Mouse (Mus musculus) olfactory bulb, adult 2 months (tissue): Measurements from ENCODE around the gene Ikbip. TPM values are rescaled to one million over a fixed set of nuclear protein-coding genes. Genes with fewer than 3 reads are reported as not detected.

Experiments
- H3K27ac ChIP-seq: fragments of 200-500 bp; 2 replicates; pipeline ENCODE4 v1.5.1; 2012; ENCODE audit warnings: low read depth, low read length; ENCODE audit not compliant: insufficient read depth
- H3K4me1 ChIP-seq: fragments of 200-500 bp; 2 replicates; pipeline ENCODE4 v1.6.1; 2012; ENCODE audit warnings: low read length; ENCODE audit not compliant: control insufficient read depth, insufficient read depth
- H3K4me3 ChIP-seq: fragments of 200-500 bp; 2 replicates; pipeline ENCODE4 v1.5.1; 2012; ENCODE audit warnings: mild to moderate bottlenecking, low read depth, low read length, moderate library complexity; ENCODE audit not compliant: insufficient read depth
- CTCF ChIP-seq: fragments of 200-500 bp; IDR thresholded peaks from 2 replicates; pipeline ENCODE4 v1.5.1; 2012; ENCODE audit warnings: low read depth, mild to moderate bottlenecking, low read length, moderate library complexity; ENCODE audit not compliant: insufficient read depth
- POLR2A ChIP-seq: fragments of 200-500 bp; IDR thresholded peaks from 2 replicates; pipeline ENCODE4 v1.6.1; 2012; ENCODE audit warnings: mild to moderate bottlenecking, low read depth, low read length, moderate library complexity; ENCODE audit not compliant: insufficient read depth
- WGBS: fragments of 180-500 bp; shearing (Covaris S2); methylation state at CpG from one replicate; pipeline ENCODE4 v1.1.7; 2018; 5-methylcytosine and 5-hydroxymethylcytosine counted together
- polyA plus RNA-seq: library from polyadenylated mRNA; stranded (reverse); fragments of >200 nt; gene quantifications from 2 replicates; pipeline ENCODE4 v1.2.4, GENCODE M21; 2012; ENCODE audit warnings: low replicate concordance; ENCODE audit not compliant: missing spikeins, insufficient read depth, insufficient read length

The Ikbip gene
- polyA plus RNA-seq, 1 experiment, result not detected

DNA sequence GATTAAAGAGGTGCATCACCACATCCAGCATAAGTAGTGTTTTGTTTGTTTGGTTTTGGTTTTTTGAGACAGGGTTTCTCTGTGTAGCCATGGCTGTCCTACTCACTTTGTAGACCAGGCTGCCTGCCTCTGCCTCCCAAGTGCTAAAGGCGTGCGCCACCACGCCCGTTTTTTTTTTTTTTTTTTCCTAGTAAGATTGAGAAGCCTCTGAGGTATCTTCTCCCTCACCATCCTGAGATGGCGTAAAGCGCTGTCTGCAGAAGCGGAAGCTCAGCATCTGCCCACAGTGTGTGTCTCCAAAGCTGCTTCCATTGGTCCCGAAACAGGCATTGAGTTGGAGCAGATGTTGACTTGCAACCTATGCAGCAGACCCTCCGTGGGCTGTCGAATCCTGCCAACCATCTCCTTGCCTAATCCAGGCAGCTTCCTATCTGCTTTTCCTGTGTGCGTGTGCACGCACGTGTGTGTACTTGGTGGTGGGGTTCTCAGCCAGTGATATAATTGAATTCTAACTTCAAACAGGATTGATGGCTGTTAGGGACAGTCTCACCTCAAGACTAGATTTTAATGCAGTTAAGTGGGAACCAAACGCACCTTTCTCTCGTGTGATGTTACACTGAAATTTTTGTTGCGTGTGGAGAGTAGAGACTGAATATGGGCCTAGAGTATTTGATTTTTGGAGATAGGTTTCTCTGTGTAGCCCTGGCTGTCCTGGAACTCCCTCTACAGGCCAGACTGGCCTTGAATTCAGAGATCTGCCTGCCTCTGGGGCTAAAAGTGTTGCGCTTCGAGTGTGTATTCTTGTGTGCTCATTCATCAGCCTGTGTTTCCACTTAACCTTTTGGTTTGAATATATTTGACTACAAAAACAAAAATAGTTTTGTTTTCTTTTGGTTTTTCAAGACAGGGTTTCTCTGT is 60.8 kb downstream of the Ikbip start:
- H3K27ac ChIP-seq, result no peak overlapping the region
- TF ChIP-seq CTCF (no peak), POLR2A (no peak)
- H3K4me1 ChIP-seq, result no peaks in the 10 kb centered on the region
- H3K4me3 ChIP-seq, result no peak overlapping the region
- WGBS, result 82% methylated on average over 18 of the region's 18 CpGs

DNA sequence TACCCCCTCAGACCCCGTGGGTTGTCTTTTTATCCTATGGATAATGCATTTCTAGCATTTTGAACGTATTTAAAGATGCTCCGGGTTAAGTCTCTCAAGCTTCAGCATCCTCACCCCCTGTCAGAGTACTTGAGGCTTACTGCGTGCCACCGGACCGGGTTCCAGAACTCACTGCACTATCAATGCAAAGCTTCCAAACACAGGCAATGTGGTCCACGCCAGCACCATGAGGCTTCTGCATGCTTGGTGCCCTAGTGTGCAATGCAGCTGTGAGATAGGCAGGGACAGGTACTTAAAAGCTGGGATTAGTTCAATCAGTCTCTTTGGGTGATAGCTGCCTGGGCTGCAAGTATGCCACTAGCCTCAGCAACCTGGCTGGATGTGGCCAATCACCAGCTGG is 62.7 kb downstream of the Ikbip start:
- Histone ChIP-seq H3K4me3 (no peak overlapping the region), H3K4me1 (no peaks in the 10 kb centered on the region), H3K27ac (no peak overlapping the region)
- no peak for TF ChIP-seq CTCF
- no peak for TF ChIP-seq POLR2A
- WGBS, result 96% methylated on average over 7 of the region's 7 CpGs

Other genes with a start within 250 kb of the Ikbip start
- gene Apaf1, start 170 bp upstream of the Ikbip start, polyA plus RNA-seq, result not detected in 2 replicates
- gene Slc25a3, start 41.1 kb downstream of the Ikbip start, polyA plus RNA-seq, result 264 TPM in 1 of 2 replicates, not detected in the other
- gene Tmpo, start 98.4 kb downstream of the Ikbip start, polyA plus RNA-seq, result 183 and 204 TPM in 2 replicates